Mouse (Mus musculus) heart, embryonic 10.5 days (tissue): ENCODE data around the gene Gm9507. TPM values are rescaled to one million over a fixed set of nuclear protein-coding genes. Genes with fewer than 3 reads are reported as not detected.
"Not testable (repeated sequence)": the region's sequence is repeated elsewhere in the genome, so short reads cannot be mapped to it uniquely, and the experiment has no call there.

Source experiments
- DNase-seq: peaks from one replicate; pipeline ENCODE4 v3.0.0-alpha.2; 2017; ENCODE audit warnings: low spot score
- H3K27ac ChIP-seq: fragments of 300-500 bp; sonication (generic); 2 replicates; pipeline ENCODE4 v1.5.1; 2016; ENCODE audit warnings: mild to moderate bottlenecking
- H3K27me3 ChIP-seq: fragments of 300-500 bp; sonication (generic); 2 replicates; pipeline ENCODE4 v1.6.1; 2016; ENCODE audit warnings: mild to moderate bottlenecking; ENCODE audit not compliant: poor library complexity, insufficient read depth, severe bottlenecking
- H3K36me3 ChIP-seq: fragments of 300-500 bp; sonication (generic); 2 replicates; pipeline ENCODE4 v1.6.1; 2016; ENCODE audit warnings: mild to moderate bottlenecking, moderate library complexity
- H3K4me1 ChIP-seq: fragments of 300-500 bp; sonication (generic); 2 replicates; pipeline ENCODE4 v1.6.1; 2016; ENCODE audit warnings: mild to moderate bottlenecking
- H3K4me3 ChIP-seq: fragments of 300-500 bp; sonication (generic); 2 replicates; pipeline ENCODE4 v1.5.1; 2016; ENCODE audit warnings: mild to moderate bottlenecking, moderate library complexity
- H3K9me3 ChIP-seq: fragments of 300-500 bp; sonication (generic); 2 replicates; pipeline ENCODE4 v1.6.1; 2016; ENCODE audit warnings: mild to moderate bottlenecking, moderate library complexity
- WGBS: fragments of 180-500 bp; shearing (Covaris S2); methylation state at CpG from one replicate; pipeline ENCODE4 v1.1.7; 2016; 5-methylcytosine and 5-hydroxymethylcytosine counted together
- polyA plus RNA-seq: library from polyadenylated mRNA; unstranded; fragments of >200 nt; fragmentation: Nextera tagmentation; extraction: Ambion mirVana; gene quantifications from 2 replicates; pipeline ENCODE4 v1.2.1, GENCODE M21; 2016

Gm9507 gene
- polyA plus RNA-seq, 1 experiment from 2014 or later: not detected

- Histone ChIP-seq H3K4me1 (peaks cover 26% of the 10 kb centered on the region), H3K9me3 (no peaks in the 10 kb centered on the region), H3K4me3 (no peak within 1 kb of the TSS), H3K27ac (peak within 1 kb of the TSS; percentile 31; the same call in 1 of the 2 replicates), H3K27me3 (no peaks in the 10 kb centered on the region), H3K36me3 (no peaks in the 10 kb centered on the region)
- WGBS: 58% methylated on average over 8 of the region's 8 CpGs
- no peak for DNase-seq
Observed at GRCm38 (mm10) chr10:77798921-77799508, 12.6 kb downstream of the Gm9507 start, which contains the start of gene Gm19668. Gm19668 (minus strand) TSS chr10:77799133.

DNA sequence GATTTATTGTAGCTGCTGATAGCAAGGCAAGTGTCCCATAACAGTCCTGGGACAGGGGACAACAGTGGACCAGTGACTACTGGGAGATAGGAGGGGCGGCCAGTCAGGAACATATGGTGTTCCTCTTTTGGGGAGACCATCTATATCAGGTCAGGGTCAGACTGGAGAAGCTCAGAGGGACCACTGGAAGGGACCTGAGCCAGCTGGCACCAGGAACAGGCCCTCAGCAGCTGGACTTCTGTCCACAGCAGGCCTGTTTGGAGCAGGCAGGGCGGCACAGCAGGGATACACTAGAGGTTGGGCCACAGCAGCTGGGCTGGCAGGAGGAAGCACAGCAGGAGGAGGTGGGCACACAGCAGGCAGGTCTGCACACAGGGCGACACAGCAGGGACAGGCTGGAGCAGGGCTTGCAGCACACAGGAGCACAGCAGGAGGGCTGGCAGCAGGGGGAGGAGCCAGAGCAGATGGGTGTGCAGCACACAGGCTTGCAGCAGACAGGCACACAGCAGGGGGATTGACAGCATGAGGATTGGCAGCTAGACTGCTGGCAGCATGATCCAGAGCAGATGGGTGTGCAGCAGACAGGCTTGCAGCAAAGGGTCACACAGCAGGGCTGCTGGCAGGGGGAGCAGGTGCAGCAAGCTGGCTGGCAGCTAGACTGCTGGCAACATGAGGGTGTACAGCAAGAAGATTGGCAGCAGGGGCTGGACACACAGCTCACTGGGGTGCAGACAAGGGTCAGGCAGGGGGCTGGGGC lies 13.3 kb downstream of the Gm9507 start:
- not testable (repeated sequence) for H3K4me3 ChIP-seq, H3K36me3 ChIP-seq, DNase-seq, H3K9me3 ChIP-seq, H3K27me3 ChIP-seq
- peak overlapping the region; percentile 31; the same call in 1 of the 2 replicates for H3K27ac ChIP-seq
- peaks cover 26% of the 10 kb centered on the region for H3K4me1 ChIP-seq
- WGBS: 27% methylated on average over 3 of the region's 3 CpGs

- no peaks in the 10 kb centered on the region for H3K9me3 ChIP-seq
- H3K36me3 ChIP-seq: no peaks in the 10 kb centered on the region
- 12% methylated on average over 3 of the region's 3 CpGs for WGBS
- peaks cover 26% of the 10 kb centered on the region for H3K4me1 ChIP-seq
- no peaks in the 10 kb centered on the region for H3K27me3 ChIP-seq
- H3K27ac ChIP-seq: peak overlapping the region; percentile 31; the same call in 1 of the 2 replicates
- DNase-seq: no peak
- H3K4me3 ChIP-seq: no peak overlapping the region
Observed at GRCm38 (mm10) chr10:77797677-77798076, 14.0 kb downstream of the Gm9507 start.

GRCm38 (mm10) chr10:77794976-77795375 lies 16.7 kb downstream of the Gm9507 start, which contains the start of gene Gm9639:
Gm9639 (minus strand) TSS chr10:77795076.
- Histone ChIP-seq H3K27ac (no peak within 1 kb of the TSS), H3K4me1 (peaks cover 26% of the 10 kb centered on the region), H3K36me3 (no peaks in the 10 kb centered on the region), H3K27me3 (no peaks in the 10 kb centered on the region), H3K4me3 (no peak within 1 kb of the TSS), H3K9me3 (no peaks in the 10 kb centered on the region)
- no peak for DNase-seq
- 43% methylated on average over 2 of the region's 2 CpGs for WGBS

DNA sequence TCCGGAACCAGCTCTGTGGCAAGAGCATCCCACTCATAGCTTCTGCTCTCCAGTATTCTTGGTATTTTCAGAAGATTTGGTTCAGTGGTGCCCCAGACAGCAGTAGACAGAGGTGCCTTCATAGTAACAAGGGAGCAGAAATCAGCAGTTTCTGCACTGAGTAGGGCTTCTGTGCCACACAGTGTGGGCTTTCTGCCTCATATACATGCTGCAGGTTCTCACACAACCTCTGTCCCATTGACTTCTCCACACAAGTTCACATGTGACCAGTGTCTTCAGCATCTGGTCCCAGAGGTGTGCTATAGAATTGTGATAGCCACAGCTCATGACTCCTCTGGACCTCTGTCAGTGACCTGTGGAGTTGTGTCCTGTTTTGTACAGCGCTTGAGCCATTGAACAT lies 23.0 kb downstream of the Gm9507 start:
- 0 out of 2 replicates have a peak, but pooled peaks cover 3% of the 10 kb centered on the region for H3K4me1 ChIP-seq
- WGBS: 75% methylated on average over 2 of the region's 2 CpGs
- H3K36me3 ChIP-seq: no peaks in the 10 kb centered on the region
- H3K4me3 ChIP-seq: no peak overlapping the region
- no peaks in the 10 kb centered on the region for H3K27me3 ChIP-seq
- H3K27ac ChIP-seq: no peak overlapping the region
- no peaks in the 10 kb centered on the region for H3K9me3 ChIP-seq
- no peak for DNase-seq

- DNase-seq, H3K4me1 ChIP-seq, H3K36me3 ChIP-seq, H3K4me3 ChIP-seq, H3K27me3 ChIP-seq, H3K27ac ChIP-seq, H3K9me3 ChIP-seq: not testable (repeated sequence)
- WGBS: 53% methylated on average over 1 of the region's 1 CpGs
Observed at GRCm38 (mm10) chr10:77787876-77788275, 23.8 kb downstream of the Gm9507 start, which contains the start of gene Gm7137. Gm7137 (minus strand) TSS chr10:77788200.

DNA sequence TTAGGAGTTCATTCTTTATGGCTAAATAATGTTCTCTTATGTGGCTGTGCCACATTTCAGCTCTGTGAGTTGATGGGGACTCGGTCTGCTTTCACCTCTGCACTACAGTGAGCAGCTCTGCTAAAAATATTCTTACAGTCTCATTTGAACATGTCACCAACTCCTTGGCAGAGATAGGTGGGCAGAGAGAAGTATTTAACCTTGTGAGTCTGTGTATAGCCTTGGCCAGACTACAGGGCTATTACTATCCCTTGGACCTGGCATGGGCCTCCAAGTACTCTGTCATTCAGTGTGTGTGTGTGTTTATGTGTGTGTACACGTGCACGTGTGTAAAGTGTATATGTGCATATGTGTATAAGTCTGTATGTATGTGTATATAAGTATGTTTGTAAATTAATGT lies 28.2 kb downstream of the Gm9507 start:
- 71% methylated on average over 3 of the region's 3 CpGs for WGBS
- H3K9me3 ChIP-seq, H3K4me1 ChIP-seq, H3K27me3 ChIP-seq, DNase-seq, H3K27ac ChIP-seq, H3K36me3 ChIP-seq, H3K4me3 ChIP-seq: not testable (repeated sequence)

DNA sequence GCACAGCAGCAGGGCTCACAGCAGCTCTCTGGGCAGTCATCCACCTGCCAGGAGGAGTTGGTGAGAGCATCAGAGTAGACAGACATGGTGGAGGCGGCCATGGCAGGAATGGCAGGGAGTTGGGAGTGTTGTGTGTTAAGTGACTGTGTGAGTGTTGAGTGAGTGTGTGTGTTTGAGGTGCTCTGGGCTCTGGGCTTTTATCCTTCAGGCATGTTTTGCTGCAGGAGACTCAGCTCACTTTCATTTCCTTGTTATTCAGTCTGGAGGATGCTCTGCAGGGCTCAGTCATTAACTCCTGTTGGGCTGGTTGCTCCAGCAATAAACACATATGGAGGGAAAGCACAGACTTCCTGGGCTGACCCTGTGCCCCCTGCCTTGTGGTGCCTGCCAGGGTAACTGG lies 29.2 kb downstream of the Gm9507 start, which contains the start of gene Gm3250:
Gm3250 (minus strand) TSS at position 101 of the 400 bp plus-strand sequence.
- 33% methylated on average over 1 of the region's 1 CpGs for WGBS
- not testable (repeated sequence) for DNase-seq, H3K4me3 ChIP-seq, H3K36me3 ChIP-seq, H3K9me3 ChIP-seq, H3K27ac ChIP-seq, H3K4me1 ChIP-seq, H3K27me3 ChIP-seq

DNA sequence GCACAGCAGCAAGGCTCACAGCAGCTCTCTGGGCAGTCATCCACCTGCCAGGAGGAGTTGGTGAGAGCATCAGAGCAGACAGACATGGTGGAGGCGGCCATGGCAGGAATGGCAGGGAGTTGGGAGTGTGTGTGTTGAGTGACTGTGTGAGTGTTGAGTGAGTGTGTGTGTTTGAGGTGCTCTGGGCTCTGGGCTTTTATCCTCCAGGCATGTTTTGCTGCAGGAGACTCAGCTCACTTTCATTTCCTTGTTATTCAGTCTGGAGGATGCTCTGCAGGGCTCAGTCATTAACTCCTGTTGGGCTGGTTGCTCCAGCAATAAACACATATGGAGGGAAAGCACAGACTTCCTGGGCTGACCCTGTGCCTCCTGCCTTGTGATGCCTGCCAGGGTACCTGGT lies 34.8 kb downstream of the Gm9507 start, which contains the start of gene Gm7138:
Gm7138 (minus strand) TSS at position 101 of the 400 bp plus-strand sequence.
- H3K36me3 ChIP-seq, H3K9me3 ChIP-seq, H3K27ac ChIP-seq, H3K27me3 ChIP-seq, H3K4me3 ChIP-seq, DNase-seq, H3K4me1 ChIP-seq: not testable (repeated sequence)
- WGBS: 64% methylated on average over 1 of the region's 1 CpGs

DNA sequence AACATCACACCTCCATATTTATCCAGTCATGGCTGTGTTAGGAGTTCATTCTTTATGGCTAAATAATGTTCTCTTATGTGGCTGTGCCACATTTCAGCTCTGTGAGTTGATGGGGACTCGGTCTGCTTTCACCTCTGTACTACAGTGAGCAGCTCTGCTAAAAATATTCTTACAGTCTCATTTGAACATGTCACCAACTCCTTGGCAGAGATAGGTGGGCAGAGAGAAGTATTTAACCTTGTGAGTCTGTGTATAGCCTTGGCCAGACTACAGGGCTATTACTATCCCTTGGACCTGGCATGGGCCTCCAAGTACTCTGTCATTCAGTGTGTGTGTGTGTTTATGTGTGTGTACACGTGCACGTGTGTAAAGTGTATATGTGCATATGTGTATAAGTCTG lies 39.5 kb downstream of the Gm9507 start:
- H3K9me3 ChIP-seq, H3K4me1 ChIP-seq, H3K4me3 ChIP-seq, H3K27ac ChIP-seq, H3K36me3 ChIP-seq, DNase-seq, H3K27me3 ChIP-seq: not testable (repeated sequence)
- WGBS: 69% methylated on average over 3 of the region's 3 CpGs

DNA sequence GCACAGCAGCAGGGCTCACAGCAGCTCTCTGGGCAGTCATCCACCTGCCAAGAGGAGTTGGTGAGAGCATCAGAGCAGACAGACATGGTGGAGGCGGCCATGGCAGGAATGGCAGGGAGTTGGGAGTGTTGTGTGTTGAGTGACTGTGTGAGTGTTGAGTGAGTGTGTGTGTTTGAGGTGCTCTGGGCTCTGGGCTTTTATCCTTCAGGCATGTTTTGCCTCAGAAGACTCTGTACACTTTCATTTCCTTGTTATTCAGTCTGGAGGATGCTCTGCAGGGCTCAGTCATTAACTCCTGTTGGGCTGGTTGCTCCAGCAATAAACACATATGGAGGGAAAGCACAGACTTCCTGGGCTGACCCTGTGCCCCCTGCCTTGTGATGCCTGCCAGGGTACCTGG lies 40.4 kb downstream of the Gm9507 start, which contains the start of gene Gm3238:
Gm3238 (minus strand) TSS at position 101 of the 400 bp plus-strand sequence.
- not testable (repeated sequence) for H3K4me3 ChIP-seq, DNase-seq, H3K4me1 ChIP-seq, H3K9me3 ChIP-seq, H3K36me3 ChIP-seq, H3K27ac ChIP-seq, H3K27me3 ChIP-seq
- 56% methylated on average over 1 of the region's 1 CpGs for WGBS

- WGBS: 78% methylated on average over 1 of the region's 1 CpGs
- Histone ChIP-seq H3K36me3 (no peaks in the 10 kb centered on the region), H3K27me3 (no peaks in the 10 kb centered on the region), H3K4me1 (no peaks in the 10 kb centered on the region), H3K9me3 (no peaks in the 10 kb centered on the region), H3K4me3 (no peak overlapping the region), H3K27ac (no peak overlapping the region)
- DNase-seq: no peak
Observed at GRCm38 (mm10) chr10:77769727-77770126, 41.9 kb downstream of the Gm9507 start.
